Mouse (Mus musculus) G1E (cell line): ENCODE results near the gene Myoz1. TPM values are rescaled to one million over a fixed set of nuclear protein-coding genes. Genes with fewer than 3 reads are reported as not detected.
A peak's percentile ranks its signal among the peaks of the same experiment; 100 is the strongest.

Experiments used
- ATAC-seq: 2 replicates; pipeline ENCODE4 v1.8.0; 2016; ENCODE audit warnings: mild to moderate bottlenecking; ENCODE audit not compliant: insufficient number of reproducible peaks, poor library complexity, low FRiP score, severe bottlenecking; ENCODE audit errors: extremely low read depth
- DNase-seq: peaks from one replicate; pipeline ENCODE4 v3.0.0; 2012; ENCODE audit warnings: low spot score
- H3K27me3 ChIP-seq: 2 replicates; pipeline ENCODE4 v1.6.1; 2012; ENCODE audit warnings: mild to moderate bottlenecking, low read length, inconsistent platforms; ENCODE audit not compliant: insufficient read depth
- H3K36me3 ChIP-seq: replicated peaks from 2 replicates; pipeline ENCODE3; 2012; ENCODE audit warnings: mild to moderate bottlenecking, inconsistent platforms
- H3K4me1 ChIP-seq: 2 replicates; pipeline ENCODE4 v1.6.1; 2012; ENCODE audit warnings: low read depth, low read length, inconsistent platforms, mixed read lengths; ENCODE audit not compliant: insufficient read depth
- H3K4me3 ChIP-seq: 2 replicates; pipeline ENCODE4 v1.5.1; 2012; ENCODE audit warnings: low read depth, mild to moderate bottlenecking, inconsistent platforms, low read length, moderate library complexity, mixed read lengths
- H3K9me3 ChIP-seq: replicated peaks from 2 replicates; pipeline ENCODE4 v1.6.1; 2012; ENCODE audit warnings: inconsistent platforms
- CTCF ChIP-seq: IDR thresholded peaks from 2 replicates; pipeline ENCODE4 v1.5.1; 2012; ENCODE audit warnings: low read depth, low read length, inconsistent platforms, mixed read lengths
- GATA1 ChIP-seq: IDR thresholded peaks from 2 replicates; pipeline ENCODE4 v1.6.1; 2012; ENCODE audit warnings: borderline replicate concordance, low read length, inconsistent platforms, mixed read lengths
- GATA2 ChIP-seq: IDR thresholded peaks from 2 replicates; pipeline ENCODE4 v1.6.1; 2012; ENCODE audit warnings: low read depth, low read length, inconsistent platforms, borderline replicate concordance
- POLR2AphosphoS5 ChIP-seq: IDR thresholded peaks from 2 replicates; pipeline ENCODE4 v1.6.1; 2012; ENCODE audit warnings: low read depth, low read length, inconsistent platforms; ENCODE audit not compliant: insufficient replicate concordance
- TAL1 ChIP-seq: conservative IDR thresholded peaks from 2 replicates; pipeline ENCODE4 v1.6.1; 2012; ENCODE audit warnings: low read depth, low read length, inconsistent platforms, mixed read lengths
- polyA plus RNA-seq: library from polyadenylated mRNA; stranded (reverse); fragments of >175 nt; gene quantifications from 2 replicates; pipeline ENCODE4 v1.2.3, GENCODE M21; 2012
- total RNA-seq, 2 experiments: library from RNA; stranded (forward) in 1 of 2; stranded (reverse) in 1 of 2; fragments of 200-1000 nt in 1 of 2; fragments of >200 nt in 1 of 2; fragmentation: Nextera tagmentation in 1 of 2; gene quantifications; 2 replicates each; pipeline ENCODE4 v1.2.3; 2014 to 2017

Myoz1 gene
- total and polyA plus RNA-seq, 3 experiments: not detected

DNA sequence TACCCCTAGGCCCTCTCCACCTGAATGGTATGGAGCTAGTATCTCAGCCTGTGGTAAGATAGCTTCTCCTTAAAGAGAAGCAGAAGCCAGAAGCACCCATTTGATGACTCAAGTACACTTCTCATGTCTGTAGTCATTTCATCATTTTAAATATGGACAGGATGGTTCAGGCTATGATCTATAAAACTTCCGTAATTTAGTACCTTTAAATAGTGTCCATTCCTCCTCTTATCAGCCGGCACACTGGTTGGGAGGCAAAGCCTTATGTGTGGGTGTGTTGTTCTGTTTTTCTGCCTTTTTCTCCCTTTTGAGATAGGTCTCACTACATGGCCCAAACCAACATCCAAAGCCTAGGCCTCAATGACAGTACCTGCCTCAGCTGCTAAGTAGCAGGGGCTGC lies 42.2 kb upstream of the Myoz1 start:
- DNase-seq: no peak
- no peak for ATAC-seq
- Histone ChIP-seq H3K4me3 (no peak overlapping the region; the same call in 1 of the 2 replicates), H3K36me3 (peaks cover 63% of the 10 kb centered on the region), H3K4me1 (peaks cover 75% of the 10 kb centered on the region), H3K9me3 (no peaks in the 10 kb centered on the region), H3K27me3 (no peaks in the 10 kb centered on the region)
- no peak for TF ChIP-seq GATA2
- peak; percentile 23; the same call in 1 of the 2 replicates for TF ChIP-seq TAL1
- TF ChIP-seq POLR2AphosphoS5: no peak

DNA sequence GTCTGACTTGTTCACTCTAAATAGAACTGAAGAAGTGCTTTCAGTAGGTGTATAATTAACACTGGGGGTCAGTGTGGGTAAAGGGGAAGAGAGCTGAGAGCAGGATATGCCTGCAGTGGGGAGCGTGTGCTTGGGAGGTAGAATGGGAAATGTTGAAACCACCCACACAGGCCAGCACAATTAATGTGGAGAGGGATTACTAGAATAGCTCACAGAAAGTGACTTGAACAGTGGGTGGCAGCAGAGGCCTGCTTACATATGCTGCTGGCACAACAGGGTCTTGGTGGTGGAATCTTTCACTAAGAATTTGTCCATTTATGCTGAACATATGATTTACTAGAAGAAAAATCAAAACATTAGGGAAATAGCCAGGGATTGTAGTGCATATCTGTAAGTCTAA lies 40.6 kb upstream of the Myoz1 start:
- DNase-seq: no peak
- Histone ChIP-seq H3K4me1 (peaks cover 82% of the 10 kb centered on the region), H3K27me3 (no peaks in the 10 kb centered on the region), H3K9me3 (no peaks in the 10 kb centered on the region), H3K36me3 (peaks cover 78% of the 10 kb centered on the region), H3K4me3 (no peak overlapping the region; the same call in 1 of the 2 replicates)
- ATAC-seq: peak; percentile 41
- 0 out of 2 replicates have a peak, but pooled peaks have one; percentile 13 for TF ChIP-seq CTCF
- TF ChIP-seq GATA1: no peak

DNA sequence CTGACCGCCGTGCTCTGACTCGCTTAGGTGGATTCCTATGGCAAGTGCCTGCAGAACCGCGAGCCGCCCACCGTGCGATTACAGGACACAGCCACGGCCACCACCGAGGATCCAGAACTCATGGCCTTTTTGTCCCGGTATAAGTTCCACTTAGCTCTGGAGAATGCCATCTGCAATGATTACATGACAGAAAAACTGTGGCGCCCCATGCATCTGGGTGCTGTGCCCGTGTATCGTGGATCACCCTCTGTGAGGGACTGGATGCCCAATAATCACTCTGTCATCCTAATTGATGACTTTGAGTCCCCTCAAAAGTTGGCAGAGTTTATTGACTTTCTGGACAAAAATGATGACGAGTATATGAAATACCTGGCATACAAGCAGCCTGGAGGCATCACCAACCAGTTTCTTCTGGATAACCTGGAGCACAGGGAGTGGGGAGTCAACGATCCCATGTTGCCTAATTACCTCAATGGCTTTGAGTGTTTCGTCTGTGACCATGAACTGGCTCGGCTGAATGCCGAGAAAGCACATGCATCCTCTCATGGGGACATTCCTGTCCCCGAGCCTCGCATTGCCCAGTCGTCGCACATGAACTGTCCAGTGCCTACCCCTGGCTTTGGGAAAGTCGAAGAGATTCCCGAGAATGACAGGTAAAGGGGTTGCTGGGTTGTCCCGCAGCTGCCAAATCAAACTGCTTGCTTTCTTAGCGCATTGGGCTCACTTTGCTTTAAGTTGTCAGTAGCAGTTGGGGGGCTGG lies 39.6 kb upstream of the Myoz1 start:
- no peak for DNase-seq
- no peak for ATAC-seq
- TF ChIP-seq GATA2: no peak
- Histone ChIP-seq H3K9me3 (no peaks in the 10 kb centered on the region), H3K4me1 (peaks cover 78% of the 10 kb centered on the region), H3K4me3 (peak overlapping the region; percentile 81), H3K36me3 (peaks cover 88% of the 10 kb centered on the region), H3K27me3 (no peaks in the 10 kb centered on the region)

- H3K9me3 ChIP-seq: no peaks in the 10 kb centered on the region
- no peaks in the 10 kb centered on the region for H3K27me3 ChIP-seq
- TF ChIP-seq CTCF (no peak), POLR2AphosphoS5 (0 out of 2 replicates have a peak, but pooled peaks have one; percentile 5), GATA2 (no peak)
- DNase-seq (peak; percentile 88), ATAC-seq (peak; percentile 67)
- H3K36me3 ChIP-seq: peaks cover 90% of the 10 kb centered on the region
- peak within 1 kb of the TSS; percentile 81 for H3K4me3 ChIP-seq
- peaks cover 71% of the 10 kb centered on the region for H3K4me1 ChIP-seq
These were observed 38.8 kb upstream of the Myoz1 start, which contains the start of gene Fut11 for GRCm38 (mm10) chr14:20694884-20695760. TSS of gene Fut11 (plus strand) at chr14:20694968.

DNA sequence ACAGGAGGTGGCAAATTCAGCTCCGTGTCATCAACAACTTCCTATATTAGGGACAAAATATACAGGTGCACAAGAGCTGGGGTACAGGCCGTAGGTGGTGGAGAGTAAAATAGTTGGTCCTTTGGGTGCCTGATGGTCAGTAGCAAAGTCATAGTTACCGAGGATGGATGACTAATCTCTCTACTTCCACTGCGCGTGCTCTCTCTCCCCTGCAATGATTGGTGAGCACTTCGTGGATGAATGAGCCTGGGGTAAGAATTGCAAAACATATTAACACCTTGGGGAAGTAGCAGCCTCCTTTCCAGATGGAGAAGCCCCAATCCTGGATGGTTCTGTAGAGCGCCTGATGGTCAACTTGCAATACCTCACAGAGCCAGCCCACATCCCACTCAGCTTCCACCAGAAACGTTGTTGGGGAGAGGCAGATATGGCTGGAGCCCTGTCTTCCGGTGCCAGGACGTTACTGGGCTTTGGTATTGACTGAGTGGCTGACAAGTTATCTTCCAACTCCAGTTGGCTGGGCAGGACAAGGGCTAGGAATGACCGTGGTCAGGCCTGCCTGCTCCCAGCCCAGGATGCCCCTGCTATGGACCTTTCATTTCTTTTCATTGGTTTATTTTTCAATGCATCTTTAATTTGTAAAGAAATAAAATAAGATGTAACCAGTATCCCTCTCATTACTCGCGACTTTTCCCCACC lies 38.0 kb upstream of the Myoz1 start:
- 0 out of 2 replicates have a peak, but pooled peaks have one; percentile 10 for TF ChIP-seq POLR2AphosphoS5
- TF ChIP-seq GATA2: no peak
- ATAC-seq (no peak), DNase-seq (no peak)
- H3K4me3 ChIP-seq: peak overlapping the region; percentile 81
- H3K36me3 ChIP-seq: peaks cover 93% of the 10 kb centered on the region
- H3K9me3 ChIP-seq: no peaks in the 10 kb centered on the region
- peaks cover 64% of the 10 kb centered on the region for H3K4me1 ChIP-seq
- no peaks in the 10 kb centered on the region for H3K27me3 ChIP-seq

DNA sequence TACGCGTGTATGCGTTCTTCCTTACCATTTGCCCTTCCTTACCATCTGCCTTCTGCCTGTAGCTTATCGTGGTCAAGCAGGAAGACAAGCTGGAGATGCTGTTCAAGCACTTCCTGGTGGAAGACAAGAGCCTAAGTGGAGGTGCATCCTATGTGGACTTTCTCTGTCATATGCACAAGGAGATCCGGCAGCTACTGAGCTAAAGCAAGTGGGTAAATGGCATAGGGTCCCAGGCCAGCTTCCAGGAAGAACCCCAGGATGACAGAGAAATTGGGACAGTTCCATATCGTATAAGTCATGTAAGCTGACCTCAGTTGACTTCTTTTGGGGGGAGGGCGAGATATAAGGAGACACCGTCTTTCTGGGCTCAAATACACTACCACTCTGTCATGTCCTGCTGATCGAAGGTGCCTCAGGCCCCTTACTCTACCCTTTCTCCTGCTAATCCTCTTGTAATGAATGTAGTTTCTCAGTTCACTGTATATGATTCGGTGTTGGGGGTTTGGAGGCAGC lies 37.3 kb upstream of the Myoz1 start:
- no peaks in the 10 kb centered on the region for H3K9me3 ChIP-seq
- peaks cover 96% of the 10 kb centered on the region for H3K36me3 ChIP-seq
- no peak for ATAC-seq

More for the DNA sequence above, 37.3 kb upstream of the Myoz1 start:
- TF ChIP-seq GATA2 (no peak), CTCF (no peak), GATA1 (no peak), POLR2AphosphoS5 (no peak), TAL1 (no peak)
- no peak for DNase-seq
- Histone ChIP-seq H3K27me3 (no peaks in the 10 kb centered on the region), H3K4me3 (peak overlapping the region; percentile 81; the same call in 1 of the 2 replicates), H3K4me1 (peaks cover 59% of the 10 kb centered on the region)
